8 mouse cellular contexts compared by ENCODE assay signal in the genomic region with DNA sequence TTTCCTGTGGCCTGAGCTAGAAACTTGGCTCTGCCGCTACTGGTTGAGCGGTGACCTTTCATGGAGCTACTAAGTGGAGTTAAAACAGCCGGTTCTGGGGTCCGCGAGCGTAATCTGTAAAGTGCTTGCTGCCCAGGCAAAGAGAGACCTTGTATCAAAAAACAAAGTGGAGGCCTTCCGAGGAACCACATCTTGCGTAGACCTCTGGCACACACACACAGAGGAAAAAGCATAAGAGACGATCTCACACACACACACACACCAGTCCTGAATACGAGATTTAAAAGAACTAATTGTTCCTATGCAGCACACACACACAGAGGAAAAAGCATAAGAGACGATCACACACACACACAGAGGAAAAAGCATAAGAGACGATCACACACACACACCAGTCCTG. TPM values are rescaled to one million over a fixed set of nuclear protein-coding genes. Genes with fewer than 3 reads are reported as not detected.
DNase-seq lines count a peak whose midpoint lies in the region; ATAC-seq and TF ChIP-seq lines count a peak whose summit lies in the region.

No protein-coding gene starts in this region.

- no peak for TF ChIP-seq POLR2A in cortical plate, adult 2 months (IDR thresholded peaks at IDR 0.05; ENCODE audit: extremely low read depth, insufficient read depth, low read length)

- no peaks in the 10 kb centered on the region for H3K9me3 ChIP-seq in kidney, embryonic 16.5 days (ENCODE audit: low read length)
- H3K9me3 ChIP-seq in hindbrain, embryonic 15.5 days: no peaks in the 10 kb centered on the region
- H3K9me3 ChIP-seq in midbrain, embryonic 15.5 days: no peaks in the 10 kb centered on the region

- peak overlapping the region; percentile 78 for H3K4me3 ChIP-seq in kidney, embryonic 16.5 days (ENCODE audit: low read length)
- H3K4me3 ChIP-seq in cortical plate, adult 2 months (ENCODE audit: insufficient read depth, low read length): peak overlapping the region; percentile 59
- H3K4me3 ChIP-seq in hindbrain, embryonic 15.5 days: peak overlapping the region; percentile 50
- H3K4me3 ChIP-seq in midbrain, embryonic 15.5 days: peak overlapping the region; percentile 61

- WGBS in kidney, embryonic 16.5 days: 23% methylated on average over 12 of the region's 12 CpGs
- WGBS in hindbrain, embryonic 15.5 days: 23% methylated on average over 12 of the region's 12 CpGs
- WGBS in midbrain, embryonic 15.5 days: 15% methylated on average over 12 of the region's 12 CpGs

- peaks cover 12% of the 10 kb centered on the region for H3K4me1 ChIP-seq in kidney, embryonic 16.5 days (ENCODE audit: insufficient read depth, low read length)
- peaks cover 1% of the 10 kb centered on the region; the same call in 1 of the 2 replicates for H3K4me1 ChIP-seq in cortical plate, adult 2 months (ENCODE audit: control insufficient read depth, insufficient read depth, low read length)
- H3K4me1 ChIP-seq in hindbrain, embryonic 15.5 days (replicated peaks): peaks cover 25% of the 10 kb centered on the region
- H3K4me1 ChIP-seq in midbrain, embryonic 15.5 days: peaks cover 24% of the 10 kb centered on the region

- H3K9ac ChIP-seq in kidney, embryonic 16.5 days (replicated peaks; ENCODE audit: low read length): peak overlapping the region; percentile 86
- H3K9ac ChIP-seq in hindbrain, embryonic 15.5 days: peak overlapping the region; percentile 59
- H3K9ac ChIP-seq in midbrain, embryonic 15.5 days: peak overlapping the region; percentile 70

- DNase-seq in kidney, adult 9 months: no peak
- no peak for DNase-seq in layer of hippocampus, adult 9-10 months (ENCODE audit: low spot score)
- DNase-seq in adrenal gland, postnatal 10 days: no peak
- no peak for DNase-seq in urinary bladder, postnatal 14 days (ENCODE audit: low spot score)

- H3K36me3 ChIP-seq in kidney, embryonic 16.5 days (ENCODE audit: insufficient read depth, low read length): no peaks in the 10 kb centered on the region
- no peaks in the 10 kb centered on the region for H3K36me3 ChIP-seq in hindbrain, embryonic 15.5 days
- H3K36me3 ChIP-seq in midbrain, embryonic 15.5 days (replicated peaks): no peaks in the 10 kb centered on the region

- peak overlapping the region; percentile 90 for H3K27ac ChIP-seq in kidney, embryonic 16.5 days (ENCODE audit: low read length)
- H3K27ac ChIP-seq in cortical plate, adult 2 months (ENCODE audit: insufficient read depth, low read length): peak overlapping the region; percentile 54
- peak overlapping the region; percentile 89 for H3K27ac ChIP-seq in hindbrain, embryonic 15.5 days (replicated peaks)
- H3K27ac ChIP-seq in midbrain, embryonic 15.5 days: peak overlapping the region; percentile 90

- no peak; the same call in 1 of the 2 replicates for ATAC-seq in kidney, embryonic 16.5 days (ENCODE audit: low FRiP score, low TSS enrichment)
- no peak; the same call in 1 of the 2 replicates for ATAC-seq in hindbrain, embryonic 15.5 days (ENCODE audit: low FRiP score, low read depth)
- ATAC-seq in midbrain, embryonic 15.5 days (replicated peaks): peak; percentile 51

- peak overlapping the region; percentile 79 for H3K4me2 ChIP-seq in kidney, embryonic 16.5 days (replicated peaks; ENCODE audit: low read depth, low read length)
- peak overlapping the region; percentile 62 for H3K4me2 ChIP-seq in hindbrain, embryonic 15.5 days
- peak overlapping the region; percentile 71 for H3K4me2 ChIP-seq in midbrain, embryonic 15.5 days

- no peak for TF ChIP-seq CTCF in cortical plate, adult 2 months (IDR thresholded peaks at IDR 0.05; ENCODE audit: extremely low read depth, insufficient read depth, low read length)

- no peaks in the 10 kb centered on the region for H3K27me3 ChIP-seq in kidney, embryonic 16.5 days (ENCODE audit: insufficient read depth, low read length)
- no peaks in the 10 kb centered on the region for H3K27me3 ChIP-seq in hindbrain, embryonic 15.5 days
- no peaks in the 10 kb centered on the region for H3K27me3 ChIP-seq in midbrain, embryonic 15.5 days (replicated peaks)

RNA-seq across cellular contexts. Expression of a gene that starts 0.4 kb away (rescaled TPM):
- 131 and 137 TPM in 2 replicates for polyA plus RNA-seq in kidney, embryonic 16.5 days (2015; fragmentation: Nextera tagmentation; extraction: Ambion mirVana)
- polyA plus RNA-seq in cortical plate, adult 2 months (2012; rRNA removed): 25.6 and 27.6 TPM in 2 replicates
- 89.2 and 99.4 TPM in 2 replicates for polyA plus RNA-seq in hindbrain, embryonic 15.5 days (2015; fragmentation: Nextera tagmentation; extraction: Ambion mirVana)
- 88.3 and 92.3 TPM in 2 replicates for polyA plus RNA-seq in midbrain, embryonic 15.5 days (2015; fragmentation: Nextera tagmentation; extraction: Ambion mirVana)
- total RNA-seq in adrenal gland, postnatal 10 days (2021): 10 to 100 TPM; 42.2 to 46.4 TPM

RNA-seq across cellular contexts. Expression of a gene that starts 47.3 kb away (rescaled TPM):
- 13.3 and 14.1 TPM in 2 replicates for polyA plus RNA-seq in kidney, embryonic 16.5 days (2015; fragmentation: Nextera tagmentation; extraction: Ambion mirVana)
- polyA plus RNA-seq in cortical plate, adult 2 months (2012; rRNA removed): 5.5 TPM in 2 replicates
- 5.1 and 5.4 TPM in 2 replicates for polyA plus RNA-seq in hindbrain, embryonic 15.5 days (2015; fragmentation: Nextera tagmentation; extraction: Ambion mirVana)
- 5.1 and 5.2 TPM in 2 replicates for polyA plus RNA-seq in midbrain, embryonic 15.5 days (2015; fragmentation: Nextera tagmentation; extraction: Ambion mirVana)
- 1 to 10 TPM; 3.2 to 4.8 TPM for total RNA-seq in adrenal gland, postnatal 10 days (2021)
